Mouse (Mus musculus) liver, embryonic 14.5 days (tissue): ENCODE data around the gene Ccl27a.

Experiments
- CTCF ChIP-seq: IDR thresholded peaks from 2 replicates; pipeline ENCODE4 v1.5.1; 2016; ENCODE audit warnings: antibody characterized with exemption, low read depth, control low read depth
- EP300 ChIP-seq: IDR thresholded peaks from 2 replicates; pipeline ENCODE4 v1.6.1; 2016; ENCODE audit warnings: antibody characterized with exemption, low read depth

DNA sequence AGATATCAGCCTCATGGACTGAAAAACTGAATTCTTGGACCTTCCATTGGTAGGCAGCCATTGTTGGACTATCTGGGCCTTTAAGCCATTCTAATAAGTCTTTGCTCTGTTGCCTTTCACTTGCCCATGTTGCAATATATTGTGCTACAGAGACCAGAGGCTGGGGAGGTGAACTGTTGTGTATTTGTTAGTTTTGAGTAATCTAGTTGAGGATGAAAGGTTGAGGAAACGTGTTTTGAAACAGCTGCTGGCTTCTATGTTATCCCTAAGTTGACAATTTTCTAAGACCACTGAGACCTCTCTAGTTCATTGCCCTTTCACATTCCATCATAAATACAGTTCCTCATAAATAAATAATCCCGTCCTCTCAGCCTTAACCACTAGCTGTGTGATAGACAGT lies 29.9 kb downstream of the Ccl27a start:
- no peak for TF ChIP-seq CTCF
- TF ChIP-seq EP300, result no peak
